Mouse (Mus musculus) large intestine, adult 2 months (tissue): ENCODE measurements around the gene Znhit6. TPM values are rescaled to one million over a fixed set of nuclear protein-coding genes. Genes with fewer than 3 reads are reported as not detected.

Experiments
- DNase-seq: peaks from one replicate; pipeline ENCODE4 v3.0.0-alpha.2; 2012; ENCODE audit warnings: low read depth, low spot score
- WGBS: fragments of 180-500 bp; shearing (Covaris S2); methylation state at CpG from one replicate; pipeline ENCODE4 v1.1.7; 2018; 5-methylcytosine and 5-hydroxymethylcytosine counted together
- polyA plus RNA-seq: library from polyadenylated mRNA; depleted of rRNA; stranded (reverse); fragments of >200 nt; gene quantifications from 2 replicates; pipeline ENCODE4 v1.2.3, GENCODE M21; 2012; rRNA removed

Znhit6 gene
- polyA plus RNA-seq, result 3.2 and 3.9 TPM in 2 replicates

GRCm38 (mm10) chr3:145575743-145576481 lies at the start of gene Znhit6:
Gene Znhit6, plus strand, starts transcription at chr3:145576205.
- 5% methylated on average over 37 of the region's 37 CpGs for WGBS
- DNase-seq, result peak; percentile 64

GRCm38 (mm10) chr3:145537870-145538269 lies 38.1 kb upstream of the Znhit6 start:
- DNase-seq, result no peak
- 76% methylated on average over 1 of the region's 1 CpGs for WGBS

- DNase-seq, result no peak
These were observed 27.3 kb upstream of the Znhit6 start for GRCm38 (mm10) chr3:145548441-145549415.

GRCm38 (mm10) chr3:145550216-145550615 lies 25.8 kb upstream of the Znhit6 start:
- DNase-seq, result no peak
- 82% methylated on average over 3 of the region's 3 CpGs for WGBS

More at GRCm38 (mm10) chr3:145548441-145549415, 27.3 kb upstream of the Znhit6 start:
- 73% methylated on average over 10 of the region's 10 CpGs for WGBS

GRCm38 (mm10) chr3:145554388-145554787 lies 21.6 kb upstream of the Znhit6 start:
- no peak for DNase-seq
- 79% methylated on average over 2 of the region's 2 CpGs for WGBS

- peak; percentile 11 for DNase-seq
- 55% methylated on average over 10 of the region's 10 CpGs for WGBS
These were observed 19.8 kb upstream of the Znhit6 start for GRCm38 (mm10) chr3:145556206-145556605.

GRCm38 (mm10) chr3:145559675-145560074 lies 16.3 kb upstream of the Znhit6 start:
- no peak for DNase-seq
- 59% methylated on average over 5 of the region's 5 CpGs for WGBS

GRCm38 (mm10) chr3:145560117-145560516 lies 15.9 kb upstream of the Znhit6 start:
- no peak for DNase-seq
- 32% methylated on average over 4 of the region's 4 CpGs for WGBS

- no peak for DNase-seq
- WGBS, result 80% methylated on average over 3 of the region's 3 CpGs
These were observed 1.5 kb upstream of the Znhit6 start for GRCm38 (mm10) chr3:145574468-145574867.

GRCm38 (mm10) chr3:145575340-145575739 lies 665 bp upstream of the Znhit6 start:
- no peak for DNase-seq
- 85% methylated on average over 7 of the region's 7 CpGs for WGBS

- no peak for DNase-seq
- 0% methylated on average over 11 of the region's 11 CpGs for WGBS
These were observed 447 bp downstream of the Znhit6 start for GRCm38 (mm10) chr3:145576482-145576822.

GRCm38 (mm10) chr3:145576876-145577275 lies 871 bp downstream of the Znhit6 start:
- DNase-seq, result no peak
- WGBS, result 19% methylated on average over 15 of the region's 15 CpGs

- WGBS, result 62% methylated on average over 4 of the region's 4 CpGs
- no peak for DNase-seq
These were observed 7.0 kb downstream of the Znhit6 start for GRCm38 (mm10) chr3:145583043-145583442.

GRCm38 (mm10) chr3:145583522-145584200 lies 7.7 kb downstream of the Znhit6 start:
- 29% methylated on average over 3 of the region's 3 CpGs for WGBS
- no peak for DNase-seq

GRCm38 (mm10) chr3:145590562-145590961 lies 14.6 kb downstream of the Znhit6 start:
- DNase-seq, result no peak
- WGBS, result 82% methylated on average over 4 of the region's 4 CpGs

GRCm38 (mm10) chr3:145591841-145592542 lies 16.0 kb downstream of the Znhit6 start:
- no peak for DNase-seq
- WGBS, result 74% methylated on average over 6 of the region's 6 CpGs

- DNase-seq, result no peak
- 76% methylated on average over 6 of the region's 6 CpGs for WGBS
These were observed 19.3 kb downstream of the Znhit6 start for GRCm38 (mm10) chr3:145595354-145595753.

- WGBS, result 95% methylated on average over 7 of the region's 7 CpGs
These were observed 23.1 kb downstream of the Znhit6 start for GRCm38 (mm10) chr3:145599059-145599458.

GRCm38 (mm10) chr3:145600801-145601200 lies 24.8 kb downstream of the Znhit6 start:
- no peak for DNase-seq
- WGBS, result 67% methylated on average over 6 of the region's 6 CpGs

More at GRCm38 (mm10) chr3:145599059-145599458, 23.1 kb downstream of the Znhit6 start:
- no peak for DNase-seq
